Mouse (Mus musculus): Measurements from ENCODE around the gene Rnf41. TPM values are rescaled to one million over a fixed set of nuclear protein-coding genes. Genes with fewer than 3 reads are reported as not detected.
A peak's percentile ranks its signal among the peaks of the same experiment; 100 is the strongest.

Rnf41 gene
- total and polyA plus RNA-seq, 2 experiments from 2014 or later: 75.8 to 98.1 TPM

DNA sequence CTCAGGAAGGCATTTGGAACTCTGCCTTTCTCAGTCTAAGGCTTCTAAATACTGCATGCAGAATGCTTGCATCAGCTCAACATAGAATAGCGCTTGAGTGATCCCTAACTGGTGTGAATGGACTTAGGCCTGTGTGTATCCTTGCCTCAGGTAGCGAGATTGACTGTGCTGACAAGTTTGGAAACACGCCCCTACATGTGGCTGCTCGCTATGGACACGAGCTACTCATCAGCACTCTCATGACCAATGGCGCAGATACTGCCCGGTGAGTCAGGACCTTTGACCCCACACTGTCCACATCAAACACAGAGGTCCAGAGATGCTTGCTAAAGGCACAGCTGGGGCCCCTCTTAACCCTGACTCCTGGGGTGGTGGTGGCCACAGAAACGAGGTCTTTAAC is 29.0 kb upstream of the Rnf41 start:
- no peaks in the 10 kb centered on the region for H3K9me3 ChIP-seq (ENCODE audit: low read length)
- no peak overlapping the region for H3K27ac ChIP-seq
- H3K36me3 ChIP-seq (ENCODE audit: insufficient read depth, low read length): peaks cover 69% of the 10 kb centered on the region
- no peak overlapping the region for H3K4me2 ChIP-seq (ENCODE audit: low read depth, low read length)
- peaks cover 10% of the 10 kb centered on the region for H3K4me1 ChIP-seq (ENCODE audit: insufficient read depth, low read length)
- H3K27me3 ChIP-seq (ENCODE audit: insufficient read depth, low read length): no peaks in the 10 kb centered on the region
- DNase-seq (ENCODE audit: low spot score) (no peak), ATAC-seq (no peak)
- no peak overlapping the region for H3K4me3 ChIP-seq (ENCODE audit: low read length)
- 86% methylated on average over 8 of the region's 8 CpGs for WGBS
- TF ChIP-seq CTCF (IDR thresholded peaks at IDR 0.05; ENCODE audit: low read depth): no peak
- no peak overlapping the region for H3K9ac ChIP-seq (replicated peaks; ENCODE audit: low read length)

DNA sequence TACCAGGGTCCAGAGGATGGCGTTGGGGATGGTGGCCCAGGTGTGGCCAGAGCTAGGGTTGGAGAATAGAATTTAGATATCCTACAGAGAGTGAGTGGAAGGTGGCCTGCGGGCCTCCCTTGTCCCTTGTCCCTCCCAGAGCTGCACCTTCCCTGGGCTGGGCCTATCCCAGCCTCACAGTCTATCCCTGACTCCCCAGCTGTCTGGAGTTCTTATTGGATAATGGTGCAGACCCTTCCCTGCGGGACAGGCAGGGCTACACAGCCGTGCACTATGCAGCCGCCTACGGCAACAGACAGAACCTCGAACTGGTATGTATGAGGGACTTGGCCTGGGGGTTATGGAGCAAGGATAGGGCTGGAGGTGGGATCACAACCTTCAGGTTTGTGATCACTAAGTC is 25.6 kb upstream of the Rnf41 start:
- peaks cover 91% of the 10 kb centered on the region for H3K36me3 ChIP-seq (ENCODE audit: insufficient read depth, low read length)
- ATAC-seq (0 out of 2 replicates have a peak, but pooled peaks have one; percentile 6), DNase-seq (ENCODE audit: low spot score) (no peak)
- H3K27me3 ChIP-seq (ENCODE audit: insufficient read depth, low read length): no peaks in the 10 kb centered on the region
- no peak overlapping the region for H3K4me2 ChIP-seq (ENCODE audit: low read depth, low read length)
- WGBS: 90% methylated on average over 7 of the region's 7 CpGs
- TF ChIP-seq CTCF (IDR thresholded peaks at IDR 0.05; ENCODE audit: low read depth): no peak
- no peaks in the 10 kb centered on the region for H3K4me1 ChIP-seq (ENCODE audit: insufficient read depth, low read length)
- no peak overlapping the region for H3K4me3 ChIP-seq (ENCODE audit: low read length)
- H3K9me3 ChIP-seq (ENCODE audit: low read length): no peaks in the 10 kb centered on the region
- H3K27ac ChIP-seq: no peak overlapping the region
- H3K9ac ChIP-seq (replicated peaks; ENCODE audit: low read length): no peak overlapping the region

GRCm38 (mm10) chr10:128388941-128389340 is 22.5 kb upstream of the Rnf41 start:
- DNase-seq (ENCODE audit: low spot score) (no peak), ATAC-seq (no peak)
- no peak overlapping the region for H3K4me2 ChIP-seq (ENCODE audit: low read depth, low read length)
- no peaks in the 10 kb centered on the region for H3K9me3 ChIP-seq (ENCODE audit: low read length)
- H3K27me3 ChIP-seq (ENCODE audit: insufficient read depth, low read length): no peaks in the 10 kb centered on the region
- H3K4me1 ChIP-seq (ENCODE audit: insufficient read depth, low read length): no peaks in the 10 kb centered on the region
- 68% methylated on average over 14 of the region's 14 CpGs for WGBS
- no peak overlapping the region for H3K4me3 ChIP-seq (ENCODE audit: low read length)
- H3K27ac ChIP-seq: no peak overlapping the region
- no peak overlapping the region for H3K9ac ChIP-seq (replicated peaks; ENCODE audit: low read length)
- peaks cover 87% of the 10 kb centered on the region for H3K36me3 ChIP-seq (ENCODE audit: insufficient read depth, low read length)
- TF ChIP-seq CTCF (IDR thresholded peaks at IDR 0.05; ENCODE audit: low read depth): no peak

DNA sequence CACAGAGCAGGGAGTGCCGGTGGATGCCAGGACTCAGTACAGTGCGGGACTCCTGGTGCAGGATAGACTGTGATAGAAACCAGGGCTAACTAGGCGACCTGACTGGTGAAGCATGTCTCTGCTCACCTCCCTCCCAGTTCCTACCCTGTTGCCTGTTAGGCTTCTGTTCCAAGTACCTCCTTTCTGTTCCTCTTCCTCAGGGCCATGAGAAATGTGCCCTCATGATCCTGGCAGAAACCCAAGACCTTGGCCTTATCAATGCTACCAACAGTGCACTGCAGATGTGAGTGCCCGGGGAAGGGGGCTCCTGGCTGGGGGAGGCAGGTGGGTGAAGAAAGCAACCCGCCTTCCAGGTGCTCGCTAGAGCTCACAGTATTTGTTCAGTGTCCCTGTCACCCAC is 21.9 kb upstream of the Rnf41 start:
- no peak overlapping the region for H3K4me3 ChIP-seq (ENCODE audit: low read length)
- no peaks in the 10 kb centered on the region for H3K27me3 ChIP-seq (ENCODE audit: insufficient read depth, low read length)
- ATAC-seq (no peak), DNase-seq (ENCODE audit: low spot score) (no peak)
- no peaks in the 10 kb centered on the region for H3K4me1 ChIP-seq (ENCODE audit: insufficient read depth, low read length)
- WGBS: 83% methylated on average over 6 of the region's 6 CpGs
- H3K4me2 ChIP-seq (ENCODE audit: low read depth, low read length): no peak overlapping the region
- H3K27ac ChIP-seq: no peak overlapping the region
- no peak for TF ChIP-seq CTCF (IDR thresholded peaks at IDR 0.05; ENCODE audit: low read depth)
- H3K36me3 ChIP-seq (ENCODE audit: insufficient read depth, low read length): peaks cover 84% of the 10 kb centered on the region
- no peak overlapping the region for H3K9ac ChIP-seq (replicated peaks; ENCODE audit: low read length)
- H3K9me3 ChIP-seq (ENCODE audit: low read length): no peaks in the 10 kb centered on the region

- 83% methylated on average over 12 of the region's 12 CpGs for whole genome bisulfite sequencing
- DNase-seq (ENCODE audit: low spot score): no peak
- H3K36me3 ChIP-seq (ENCODE audit: insufficient read depth, low read length): peaks cover 78% of the 10 kb centered on the region
Measured at GRCm38 (mm10) chr10:128390366-128390765, 21.1 kb upstream of the Rnf41 start.

DNA sequence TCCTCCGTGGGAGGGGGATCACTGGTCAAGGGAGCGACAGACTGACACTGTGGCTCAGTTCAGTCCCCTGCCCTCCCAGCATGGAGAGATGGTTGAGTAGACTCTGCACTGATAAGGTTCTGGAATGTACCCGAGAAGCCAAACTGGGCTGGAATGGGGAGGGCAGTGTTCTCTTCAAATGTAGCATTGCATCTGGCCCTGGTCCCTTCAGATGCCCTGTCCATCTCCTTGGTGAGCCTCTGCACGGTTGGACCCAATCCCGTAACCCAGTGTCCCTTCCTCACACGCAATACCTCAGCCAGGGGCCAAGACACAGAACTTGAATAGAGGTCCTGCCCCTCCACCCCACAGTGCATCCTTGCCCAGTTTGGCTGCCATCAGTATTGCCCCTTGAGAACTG is 19.6 kb upstream of the Rnf41 start:
- H3K36me3 ChIP-seq (ENCODE audit: insufficient read depth, low read length): peaks cover 67% of the 10 kb centered on the region
- ATAC-seq: no peak
- 74% methylated on average over 6 of the region's 6 CpGs for WGBS

More at GRCm38 (mm10) chr10:128390366-128390765, 21.1 kb upstream of the Rnf41 start:
- TF ChIP-seq CTCF (IDR thresholded peaks at IDR 0.05; ENCODE audit: low read depth): no peak
- no peak overlapping the region for H3K4me3 ChIP-seq (ENCODE audit: low read length)
- H3K4me1 ChIP-seq (ENCODE audit: insufficient read depth, low read length): no peaks in the 10 kb centered on the region
- H3K9ac ChIP-seq (replicated peaks; ENCODE audit: low read length): no peak overlapping the region
- no peak overlapping the region for H3K27ac ChIP-seq
- H3K4me2 ChIP-seq (ENCODE audit: low read depth, low read length): no peak overlapping the region
- H3K27me3 ChIP-seq (ENCODE audit: insufficient read depth, low read length): no peaks in the 10 kb centered on the region
- ATAC-seq: no peak
- no peaks in the 10 kb centered on the region for H3K9me3 ChIP-seq (ENCODE audit: low read length)

GRCm38 (mm10) chr10:128396017-128396673 is 15.3 kb upstream of the Rnf41 start:
- Histone ChIP-seq H3K27ac (no peak overlapping the region), H3K9ac (replicated peaks; ENCODE audit: low read length) (no peak overlapping the region)
- WGBS: 66% methylated on average over 11 of the region's 11 CpGs

More for the DNA sequence above, 19.6 kb upstream of the Rnf41 start:
- DNase-seq (ENCODE audit: low spot score): no peak
- H3K4me2 ChIP-seq (ENCODE audit: low read depth, low read length): no peak overlapping the region
- H3K27ac ChIP-seq: no peak overlapping the region
- no peak for TF ChIP-seq CTCF (IDR thresholded peaks at IDR 0.05; ENCODE audit: low read depth)
- H3K9ac ChIP-seq (replicated peaks; ENCODE audit: low read length): no peak overlapping the region
- no peak overlapping the region for H3K4me3 ChIP-seq (ENCODE audit: low read length)
- no peaks in the 10 kb centered on the region for H3K27me3 ChIP-seq (ENCODE audit: insufficient read depth, low read length)
- H3K9me3 ChIP-seq (ENCODE audit: low read length): no peaks in the 10 kb centered on the region
- H3K4me1 ChIP-seq (ENCODE audit: insufficient read depth, low read length): no peaks in the 10 kb centered on the region

More at GRCm38 (mm10) chr10:128396017-128396673, 15.3 kb upstream of the Rnf41 start:
- H3K9me3 ChIP-seq (ENCODE audit: low read length): no peaks in the 10 kb centered on the region
- H3K27me3 ChIP-seq (ENCODE audit: insufficient read depth, low read length): no peaks in the 10 kb centered on the region
- no peak overlapping the region for H3K4me3 ChIP-seq (ENCODE audit: low read length)
- ATAC-seq (no peak), DNase-seq (ENCODE audit: low spot score) (no peak)
- peaks cover 26% of the 10 kb centered on the region for H3K36me3 ChIP-seq (ENCODE audit: insufficient read depth, low read length)
- no peak overlapping the region for H3K4me2 ChIP-seq (ENCODE audit: low read depth, low read length)
- H3K4me1 ChIP-seq (ENCODE audit: insufficient read depth, low read length): no peaks in the 10 kb centered on the region
- no peak for TF ChIP-seq CTCF (IDR thresholded peaks at IDR 0.05; ENCODE audit: low read depth)
